Mouse (Mus musculus) bone marrow macrophage, adult 2 months (primary cell): ENCODE data around the gene Ttll9.

Source experiments
- CTCF ChIP-seq: IDR thresholded peaks from 2 replicates; pipeline ENCODE4 v1.5.1; 2012; ENCODE audit warnings: low read depth, mild to moderate bottlenecking, low read length, moderate library complexity
- POLR2A ChIP-seq: IDR thresholded peaks from 2 replicates; pipeline ENCODE4 v1.6.1; 2012; ENCODE audit warnings: mild to moderate bottlenecking, low read depth, low read length, borderline replicate concordance

GRCm38 (mm10) chr2:152927371-152927770 lies 34.9 kb upstream of the Ttll9 start:
- TF ChIP-seq CTCF = no peak
- TF ChIP-seq POLR2A = no peak
